Mouse (Mus musculus) myocyte (in vitro differentiated cells): ENCODE measurements around the gene Znrf2.

Source experiments
- CEBPB ChIP-seq: IDR thresholded peaks from 2 replicates; pipeline ENCODE4 v1.6.1; 2011; ENCODE audit warnings: mild to moderate bottlenecking, moderate library complexity; ENCODE audit not compliant: poor library complexity, insufficient read depth, severe bottlenecking
- E2F4 ChIP-seq: IDR thresholded peaks from one replicate; pipeline ENCODE4 v1.6.1; 2011; ENCODE audit warnings: mild to moderate bottlenecking, control low read depth, moderate library complexity; ENCODE audit not compliant: insufficient read depth
- MAX ChIP-seq: IDR thresholded peaks from one replicate; pipeline ENCODE4 v1.6.1; 2011; ENCODE audit warnings: low read depth, mild to moderate bottlenecking, control low read depth
- MYOD1 ChIP-seq, 3 experiments: IDR thresholded peaks; one replicate each; pipeline ENCODE4 v1.6.1; 2011; ENCODE audit warnings: control low read depth in 2 of 3, low read depth in 2 of 3, mild to moderate bottlenecking in 2 of 3, moderate library complexity in 1 of 3; ENCODE audit not compliant: insufficient read length in 2 of 3, control insufficient read depth in 1 of 3
- MYOG ChIP-seq, 3 experiments: IDR thresholded peaks; one replicate each; pipeline ENCODE4 v1.6.1; 2011; ENCODE audit warnings: control low read depth in 2 of 3, low read depth in 2 of 3, mild to moderate bottlenecking in 2 of 3; ENCODE audit not compliant: insufficient read length in 2 of 3, control insufficient read depth in 1 of 3, insufficient read depth in 1 of 3
- POLR2A ChIP-seq: IDR thresholded peaks from one replicate; pipeline ENCODE4 v1.6.1; 2011; ENCODE audit warnings: low read depth, mild to moderate bottlenecking, control low read depth, moderate library complexity; ENCODE audit not compliant: insufficient read length
- POLR2AphosphoS2 ChIP-seq: IDR thresholded peaks from one replicate; pipeline ENCODE4 v1.6.1; 2011; ENCODE audit warnings: low read depth, control low read depth; ENCODE audit not compliant: insufficient read length
- REST ChIP-seq: IDR thresholded peaks from one replicate; pipeline ENCODE4 v1.6.1; 2011; ENCODE audit warnings: mild to moderate bottlenecking, control low read depth, moderate library complexity; ENCODE audit not compliant: insufficient read depth, insufficient read length
- SRF ChIP-seq: IDR thresholded peaks from one replicate; pipeline ENCODE4 v1.6.1; 2011; ENCODE audit warnings: low read depth; ENCODE audit not compliant: control insufficient read depth, insufficient read length
- TCF12 ChIP-seq: IDR thresholded peaks from one replicate; pipeline ENCODE4 v1.6.1; 2011; ENCODE audit warnings: mild to moderate bottlenecking, control low read depth; ENCODE audit not compliant: poor library complexity, insufficient read depth, severe bottlenecking
- TCF3 ChIP-seq: IDR thresholded peaks from one replicate; pipeline ENCODE4 v1.6.1; 2011; ENCODE audit warnings: low read depth, control low read depth; ENCODE audit not compliant: insufficient read length
- USF1 ChIP-seq: IDR thresholded peaks from one replicate; pipeline ENCODE4 v1.6.1; 2011; ENCODE audit warnings: low read depth, mild to moderate bottlenecking, control low read depth, moderate library complexity

DNA sequence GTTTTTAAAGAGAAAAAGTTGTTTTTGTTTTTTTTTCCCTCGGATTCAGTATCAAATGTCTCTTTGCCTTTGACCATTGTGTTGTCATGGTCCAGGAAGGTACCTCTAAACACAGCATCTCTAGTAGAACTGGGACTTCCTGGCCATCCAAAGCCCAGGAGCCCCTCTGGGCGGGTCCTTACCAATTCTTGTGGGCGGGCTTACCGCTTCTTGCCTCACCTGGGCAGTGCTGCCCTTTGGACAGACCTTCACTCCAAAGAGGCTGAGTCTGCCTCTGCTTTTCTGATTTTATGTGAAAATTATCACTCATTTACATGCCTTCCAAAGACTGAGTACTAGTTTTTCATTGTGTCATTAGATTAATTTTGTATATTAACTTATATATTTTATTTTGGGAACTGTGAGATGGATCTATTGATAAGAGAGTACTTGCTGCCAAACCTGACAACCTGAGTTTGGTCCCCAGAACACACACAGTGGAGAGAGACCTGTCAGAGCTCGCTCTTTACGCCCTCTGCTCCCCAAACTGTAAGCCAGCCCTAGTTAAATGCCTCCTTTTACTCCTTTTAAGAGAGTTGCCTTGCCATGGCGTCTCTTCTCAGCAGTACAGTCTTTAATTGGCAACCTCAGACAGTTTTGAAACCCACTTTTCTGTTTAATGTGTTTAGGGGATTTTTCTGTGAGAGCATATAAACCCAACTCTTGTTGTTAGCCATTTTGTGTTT lies 13.5 kb downstream of the Znrf2 start:
- TF ChIP-seq MYOD1 (IDR thresholded peaks at IDR 0.05; ENCODE audit: control insufficient read depth in 1 of 3, insufficient read length in 2 of 3, low read depth in 2 of 3): no peak
- TF ChIP-seq POLR2AphosphoS2: no peak
- TF ChIP-seq TCF12: no peak
- no peak for TF ChIP-seq USF1
- no peak for TF ChIP-seq MYOG (IDR thresholded peaks at IDR 0.05; ENCODE audit: control insufficient read depth in 1 of 3, insufficient read depth in 1 of 3, insufficient read length in 2 of 3, low read depth in 2 of 3)
- TF ChIP-seq POLR2A: no peak
- TF ChIP-seq MAX: no peak
- TF ChIP-seq CEBPB: no peak
- no peak for TF ChIP-seq TCF3
- no peak for TF ChIP-seq E2F4
- TF ChIP-seq SRF: no peak
- TF ChIP-seq REST: no peak
